Mouse (Mus musculus) brain, embryonic 14.5 days (tissue): ENCODE results near the gene Cadm4.

Source experiments
- CTCF ChIP-seq: fragments of 200-500 bp; IDR thresholded peaks from 2 replicates; pipeline ENCODE4 v1.5.1; 2012; ENCODE audit warnings: inconsistent platforms, mild to moderate bottlenecking, moderate library complexity, borderline replicate concordance; ENCODE audit not compliant: insufficient read depth, insufficient read length; ENCODE audit errors: extremely low read depth
- POLR2A ChIP-seq: fragments of 200-500 bp; IDR thresholded peaks from 2 replicates; pipeline ENCODE4 v1.6.1; 2012; ENCODE audit warnings: mild to moderate bottlenecking, inconsistent platforms, borderline replicate concordance; ENCODE audit not compliant: poor library complexity, insufficient read depth, insufficient read length, severe bottlenecking; ENCODE audit errors: extremely low read depth

DNA sequence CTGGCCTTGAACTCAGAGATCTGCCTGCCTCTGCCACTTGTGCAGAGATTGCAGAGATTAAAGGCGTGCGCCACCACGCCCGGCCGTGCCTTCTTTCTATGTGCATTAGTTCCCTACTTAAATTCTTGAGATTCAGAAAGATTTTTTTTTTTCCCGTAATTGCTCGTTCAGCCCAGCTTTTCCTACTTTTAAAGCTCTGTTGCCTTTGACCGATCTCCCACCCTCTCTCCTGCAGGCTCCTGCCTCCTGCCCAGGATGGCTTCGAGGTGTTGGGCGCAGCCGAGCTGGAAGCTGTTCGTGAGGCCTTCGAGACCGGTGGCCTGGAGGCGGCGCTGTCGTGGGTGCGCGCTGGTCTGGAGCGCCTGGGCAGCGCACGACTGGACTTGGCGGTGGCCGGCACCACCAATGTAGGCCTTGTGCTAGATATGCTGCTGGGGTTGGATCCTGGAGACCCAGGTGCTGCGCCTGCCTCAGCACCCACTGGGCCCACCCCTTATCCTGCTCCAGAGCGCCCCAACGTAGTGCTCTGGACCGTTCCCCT is 51.3 kb downstream of the Cadm4 start:
- TF ChIP-seq POLR2A, result no peak
- no peak for TF ChIP-seq CTCF
